Mouse (Mus musculus): ENCODE results near the gene Frmd4b. TPM values are rescaled to one million over a fixed set of nuclear protein-coding genes. Genes with fewer than 3 reads are reported as not detected.
A peak's percentile ranks its signal among the peaks of the same experiment; 100 is the strongest.

Frmd4b gene
- polyA plus RNA-seq, 1 experiment: 14.3 TPM

GRCm38 (mm10) chr6:97528961-97529680 is 88.2 kb downstream of the Frmd4b start:
- no peak overlapping the region for H3K4me3 ChIP-seq (ENCODE audit: extremely low read depth, insufficient read depth, insufficient read length)
- 89% methylated on average over 15 of the region's 15 CpGs for whole genome bisulfite sequencing
- no peak for TF ChIP-seq POLR2A (IDR thresholded peaks at IDR 0.05; ENCODE audit: low read depth, low read length)
- no peak for TF ChIP-seq CTCF (IDR thresholded peaks at IDR 0.05; ENCODE audit: extremely low read depth, insufficient read depth, insufficient read length, insufficient replicate concordance)
- no peaks in the 10 kb centered on the region for H3K36me3 ChIP-seq (ENCODE audit: control insufficient read depth, insufficient read depth, low read length)
- H3K4me1 ChIP-seq (ENCODE audit: control insufficient read depth, insufficient read depth, insufficient read length): no peaks in the 10 kb centered on the region
- no peak for DNase-seq (ENCODE audit: low read depth in 1 of 2, low spot score in 2 of 2)
- no peaks in the 10 kb centered on the region for H3K27me3 ChIP-seq (ENCODE audit: control insufficient read depth, insufficient read depth, low read length)
- H3K27ac ChIP-seq (ENCODE audit: insufficient read depth, low read length): no peak overlapping the region

GRCm38 (mm10) chr6:97526092-97526491 is 91.2 kb downstream of the Frmd4b start:
- Histone ChIP-seq H3K4me1 (ENCODE audit: control insufficient read depth, insufficient read depth, insufficient read length) (no peaks in the 10 kb centered on the region), H3K4me3 (ENCODE audit: extremely low read depth, insufficient read depth, insufficient read length) (no peak overlapping the region), H3K27ac (ENCODE audit: insufficient read depth, low read length) (no peak overlapping the region), H3K36me3 (ENCODE audit: control insufficient read depth, insufficient read depth, low read length) (no peaks in the 10 kb centered on the region), H3K27me3 (ENCODE audit: control insufficient read depth, insufficient read depth, low read length) (no peaks in the 10 kb centered on the region)
- 24% methylated on average over 8 of the region's 8 CpGs for WGBS
- peak; percentile 25 to 29 for DNase-seq (ENCODE audit: low read depth in 1 of 2, low spot score in 2 of 2)
- no peak for TF ChIP-seq POLR2A (IDR thresholded peaks at IDR 0.05; ENCODE audit: low read depth, low read length)
- TF ChIP-seq CTCF (IDR thresholded peaks at IDR 0.05; ENCODE audit: extremely low read depth, insufficient read depth, insufficient read length, insufficient replicate concordance): peak; percentile 87; the same call in 1 of the 2 replicates

- WGBS: 1% methylated on average over 11 of the region's 11 CpGs
- Histone ChIP-seq H3K4me3 (ENCODE audit: extremely low read depth, insufficient read depth, insufficient read length) (no peak overlapping the region), H3K27me3 (ENCODE audit: control insufficient read depth, insufficient read depth, low read length) (no peaks in the 10 kb centered on the region), H3K4me1 (ENCODE audit: control insufficient read depth, insufficient read depth, insufficient read length) (no peaks in the 10 kb centered on the region), H3K27ac (ENCODE audit: insufficient read depth, low read length) (no peak overlapping the region), H3K36me3 (ENCODE audit: control insufficient read depth, insufficient read depth, low read length) (no peaks in the 10 kb centered on the region)
- peak; percentile 22 to 67 for DNase-seq (ENCODE audit: low read depth in 1 of 2, low spot score in 2 of 2)
- TF ChIP-seq CTCF (IDR thresholded peaks at IDR 0.05; ENCODE audit: extremely low read depth, insufficient read depth, insufficient read length, insufficient replicate concordance) (peak; percentile 93), POLR2A (IDR thresholded peaks at IDR 0.05; ENCODE audit: low read depth, low read length) (no peak)
Observed at GRCm38 (mm10) chr6:97523118-97523517, 94.2 kb downstream of the Frmd4b start.

- H3K27me3 ChIP-seq (ENCODE audit: control insufficient read depth, insufficient read depth, low read length): no peaks in the 10 kb centered on the region
- no peak overlapping the region for H3K27ac ChIP-seq (ENCODE audit: insufficient read depth, low read length)
- no peak overlapping the region for H3K4me3 ChIP-seq (ENCODE audit: extremely low read depth, insufficient read depth, insufficient read length)
- no peak for DNase-seq (ENCODE audit: low read depth in 1 of 2, low spot score in 2 of 2)
- H3K36me3 ChIP-seq (ENCODE audit: control insufficient read depth, insufficient read depth, low read length): no peaks in the 10 kb centered on the region
- 81% methylated on average over 13 of the region's 13 CpGs for WGBS
- no peak for TF ChIP-seq POLR2A (IDR thresholded peaks at IDR 0.05; ENCODE audit: low read depth, low read length)
- TF ChIP-seq CTCF (IDR thresholded peaks at IDR 0.05; ENCODE audit: extremely low read depth, insufficient read depth, insufficient read length, insufficient replicate concordance): no peak
- H3K4me1 ChIP-seq (ENCODE audit: control insufficient read depth, insufficient read depth, insufficient read length): no peaks in the 10 kb centered on the region
Observed at GRCm38 (mm10) chr6:97521279-97522038, 95.9 kb downstream of the Frmd4b start.

GRCm38 (mm10) chr6:97520566-97520965 is 96.8 kb downstream of the Frmd4b start:
- no peak for DNase-seq (ENCODE audit: low read depth in 1 of 2, low spot score in 2 of 2)
- no peaks in the 10 kb centered on the region for H3K27me3 ChIP-seq (ENCODE audit: control insufficient read depth, insufficient read depth, low read length)

GRCm38 (mm10) chr6:97519553-97519952 is 97.8 kb downstream of the Frmd4b start:
- no peak for DNase-seq (ENCODE audit: low read depth in 1 of 2, low spot score in 2 of 2)
- no peak overlapping the region for H3K27ac ChIP-seq (ENCODE audit: insufficient read depth, low read length)
- WGBS: 87% methylated on average over 10 of the region's 10 CpGs

More at GRCm38 (mm10) chr6:97520566-97520965, 96.8 kb downstream of the Frmd4b start:
- H3K4me1 ChIP-seq (ENCODE audit: control insufficient read depth, insufficient read depth, insufficient read length): no peaks in the 10 kb centered on the region
- no peaks in the 10 kb centered on the region for H3K36me3 ChIP-seq (ENCODE audit: control insufficient read depth, insufficient read depth, low read length)
- H3K27ac ChIP-seq (ENCODE audit: insufficient read depth, low read length): no peak overlapping the region
- no peak overlapping the region for H3K4me3 ChIP-seq (ENCODE audit: extremely low read depth, insufficient read depth, insufficient read length)
- 48% methylated on average over 2 of the region's 2 CpGs for WGBS
- TF ChIP-seq POLR2A (IDR thresholded peaks at IDR 0.05; ENCODE audit: low read depth, low read length) (no peak), CTCF (IDR thresholded peaks at IDR 0.05; ENCODE audit: extremely low read depth, insufficient read depth, insufficient read length, insufficient replicate concordance) (no peak)

More at GRCm38 (mm10) chr6:97519553-97519952, 97.8 kb downstream of the Frmd4b start:
- TF ChIP-seq CTCF (IDR thresholded peaks at IDR 0.05; ENCODE audit: extremely low read depth, insufficient read depth, insufficient read length, insufficient replicate concordance): no peak
- TF ChIP-seq POLR2A (IDR thresholded peaks at IDR 0.05; ENCODE audit: low read depth, low read length): no peak
- Histone ChIP-seq H3K4me3 (ENCODE audit: extremely low read depth, insufficient read depth, insufficient read length) (no peak overlapping the region), H3K4me1 (ENCODE audit: control insufficient read depth, insufficient read depth, insufficient read length) (no peaks in the 10 kb centered on the region), H3K27me3 (ENCODE audit: control insufficient read depth, insufficient read depth, low read length) (no peaks in the 10 kb centered on the region), H3K36me3 (ENCODE audit: control insufficient read depth, insufficient read depth, low read length) (no peaks in the 10 kb centered on the region)
